Mouse (Mus musculus): ENCODE measurements around the gene Prg2.

Prg2 gene

GRCm38 (mm10) chr2:84962906-84963507, 17.3 kb upstream of the Prg2 start:
- DNase-seq, result no peak

GRCm38 (mm10) chr2:84964111-84964801, 16.0 kb upstream of the Prg2 start:
- DNase-seq, result no peak

- no peak for DNase-seq
Observed at GRCm38 (mm10) chr2:84967318-84967991, 12.8 kb upstream of the Prg2 start.

GRCm38 (mm10) chr2:84975580-84975979, 4.7 kb upstream of the Prg2 start:
- no peak for DNase-seq

- DNase-seq, result no peak
Observed at GRCm38 (mm10) chr2:84987930-84988329, 7.7 kb downstream of the Prg2 start, which contains the start of gene Prg3. Gene Prg3 (plus strand): TSS chr2:84988215.

- DNase-seq, result no peak
Observed at GRCm38 (mm10) chr2:84996376-84996775, 16.1 kb downstream of the Prg2 start.

- no peak for DNase-seq
Observed at GRCm38 (mm10) chr2:84999486-85000181, 19.4 kb downstream of the Prg2 start.

GRCm38 (mm10) chr2:85001497-85001896, 21.2 kb downstream of the Prg2 start:
- DNase-seq, result no peak

GRCm38 (mm10) chr2:85002575-85002974, 22.3 kb downstream of the Prg2 start:
- DNase-seq, result no peak

GRCm38 (mm10) chr2:85004341-85004740, 24.1 kb downstream of the Prg2 start:
- no peak for DNase-seq

GRCm38 (mm10) chr2:85006600-85006999, 26.3 kb downstream of the Prg2 start:
- DNase-seq, result no peak

- no peak for DNase-seq
Observed at GRCm38 (mm10) chr2:85007729-85008128, 27.5 kb downstream of the Prg2 start.

GRCm38 (mm10) chr2:85009212-85009611, 29.0 kb downstream of the Prg2 start:
- no peak for DNase-seq

GRCm38 (mm10) chr2:85011906-85012604, 31.8 kb downstream of the Prg2 start:
- no peak for DNase-seq

GRCm38 (mm10) chr2:85012679-85013078, 32.4 kb downstream of the Prg2 start:
- DNase-seq, result no peak

- no peak for DNase-seq
Observed at GRCm38 (mm10) chr2:85013826-85014587, 33.7 kb downstream of the Prg2 start.

- no peak for DNase-seq
Observed at GRCm38 (mm10) chr2:85014588-85014982, 34.3 kb downstream of the Prg2 start.

- DNase-seq, result no peak
Observed at GRCm38 (mm10) chr2:85022043-85022442, 41.8 kb downstream of the Prg2 start.

- no peak for DNase-seq
Observed at GRCm38 (mm10) chr2:85026178-85026577, 45.9 kb downstream of the Prg2 start.

GRCm38 (mm10) chr2:85027281-85027680, 47.0 kb downstream of the Prg2 start:
- no peak for DNase-seq

GRCm38 (mm10) chr2:85029897-85030296, 49.6 kb downstream of the Prg2 start:
- DNase-seq, result no peak

- DNase-seq, result no peak
Observed at GRCm38 (mm10) chr2:85030989-85031388, 50.7 kb downstream of the Prg2 start.

Measured in cerebellum, adult 9-11 months (tissue).